Comparison of ENCODE assay signal across 26 mouse cellular contexts in the genomic region with DNA sequence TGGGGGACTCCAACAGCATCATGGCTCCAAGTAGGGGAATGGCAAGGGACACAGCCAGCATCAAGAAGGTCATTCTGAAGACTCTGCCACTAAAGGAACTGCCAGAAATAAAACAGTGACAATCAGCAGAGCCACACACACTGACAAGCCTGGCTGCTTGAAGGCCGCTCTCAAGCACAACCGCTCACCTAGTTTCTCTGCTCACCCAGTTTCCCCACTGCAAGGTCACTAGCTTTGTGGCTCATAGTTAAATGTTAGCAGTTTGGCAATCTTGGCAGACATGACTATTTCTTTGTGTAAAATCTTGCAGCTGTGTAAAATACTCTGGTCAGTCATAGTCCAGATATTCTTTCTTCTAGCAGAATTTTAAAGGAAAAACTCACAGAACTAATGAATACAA. TPM values are rescaled to one million over a fixed set of nuclear protein-coding genes. Genes with fewer than 3 reads are reported as not detected.
DNase-seq lines count a peak whose midpoint lies in the region; ATAC-seq and TF ChIP-seq lines count a peak whose summit lies in the region.
"Had no signal": no experiment of that assay in that cellular context is flagged by ENCODE, and none has a peak within 500 bp of the region (broad histone marks: within the 10 kb centered on the region; RNA-seq: fewer than 3 reads in every experiment).

No protein-coding gene starts in this region.

- no peaks in the 10 kb centered on the region for H3K27me3 ChIP-seq in kidney, adult 2 months (replicated peaks; ENCODE audit: control insufficient read depth, insufficient read depth, low read length)
- H3K27me3 ChIP-seq in kidney, embryonic 14.5 days (ENCODE audit: control insufficient read depth, insufficient read depth, low read length) = no peaks in the 10 kb centered on the region
- H3K27me3 ChIP-seq: forebrain, embryonic 12.5 days; hindbrain, embryonic 15.5 days; intestine, embryonic 15.5 days; liver, embryonic 12.5 days; megakaryocyte, embryonic 14.5 days had no signal

- peak; percentile 23 to 24 for DNase-seq in heart, adult 9 months (ENCODE audit: low spot score in 2 of 2)
- no peak for DNase-seq in heart, adult 11 months
- peak; percentile 80 for DNase-seq in kidney, adult 2 months
- DNase-seq in adrenal gland, postnatal 25 days = peak; percentile 21
- peak; percentile 38 for DNase-seq in kidney, postnatal 14 days
- DNase-seq in layer of hippocampus, postnatal 10 days (ENCODE audit: low spot score in 2 of 2) = no peak
- DNase-seq: B cell, adult 2 months; cerebellum, adult 8-10 months; gastrocnemius, postnatal 14 days; lung, adult 2 months; midbrain, embryonic 14.5 days; spleen, adult 18-20 months; thymus, postnatal 36 days had no signal

- no peaks in the 10 kb centered on the region for H3K9me3 ChIP-seq in kidney, embryonic 14.5 days (ENCODE audit: control insufficient read depth, low read length)
- H3K9me3 ChIP-seq: embryonic facial prominence, embryonic 10.5 days; forebrain, embryonic 12.5 days; hindbrain, embryonic 15.5 days; intestine, embryonic 15.5 days; limb, embryonic 10.5 days; liver, embryonic 12.5 days; megakaryocyte, embryonic 14.5 days had no signal

- no peak overlapping the region for H3K27ac ChIP-seq in kidney, adult 2 months (ENCODE audit: insufficient read depth, low read depth, low read length)
- H3K27ac ChIP-seq in kidney, embryonic 14.5 days (ENCODE audit: low read depth, low read length) = no peak overlapping the region
- H3K27ac ChIP-seq: embryonic facial prominence, embryonic 10.5 days; forebrain, embryonic 12.5 days; hindbrain, embryonic 15.5 days; intestine, embryonic 15.5 days; layer of hippocampus, adult 2 months; limb, embryonic 10.5 days; liver, embryonic 12.5 days had no signal

- no peak for TF ChIP-seq CTCF in kidney, adult 2 months (conservative IDR thresholded peaks at IDR 0.05; ENCODE audit: insufficient read depth, insufficient read length, low read depth, low read length)

- no peak overlapping the region for H3K4me2 ChIP-seq in kidney, embryonic 14.5 days (replicated peaks; ENCODE audit: low read depth, low read length)
- H3K4me2 ChIP-seq: forebrain, embryonic 12.5 days; hindbrain, embryonic 15.5 days; intestine, embryonic 15.5 days; liver, embryonic 12.5 days had no signal

- peaks cover 18% of the 10 kb centered on the region; the same call in 1 of the 2 replicates for H3K4me1 ChIP-seq in kidney, adult 2 months (ENCODE audit: control insufficient read depth, insufficient read depth, low read length)
- H3K4me1 ChIP-seq in kidney, embryonic 14.5 days (ENCODE audit: control insufficient read depth, insufficient read depth, low read length) = no peaks in the 10 kb centered on the region
- H3K4me1 ChIP-seq: embryonic facial prominence, embryonic 10.5 days; forebrain, embryonic 12.5 days; hindbrain, embryonic 15.5 days; intestine, embryonic 15.5 days; limb, embryonic 10.5 days; liver, embryonic 12.5 days had no signal

- WGBS in kidney, adult 2 months = 62% methylated on average over 2 of the region's 2 CpGs
- WGBS in kidney, embryonic 14.5 days = 96% methylated on average over 2 of the region's 2 CpGs

- no peak overlapping the region for H3K4me3 ChIP-seq in kidney, adult 2 months (ENCODE audit: insufficient read depth, low read depth, low read length)
- H3K4me3 ChIP-seq in kidney, embryonic 14.5 days (ENCODE audit: low read length) = no peak overlapping the region
- H3K4me3 ChIP-seq: embryonic facial prominence, embryonic 10.5 days; forebrain, embryonic 12.5 days; hindbrain, embryonic 15.5 days; intestine, embryonic 15.5 days; layer of hippocampus, adult 2 months; limb, embryonic 10.5 days; liver, embryonic 12.5 days; megakaryocyte, embryonic 14.5 days; myocyte had no signal

- H3K9ac ChIP-seq in kidney, embryonic 14.5 days (ENCODE audit: low read depth, low read length) = no peak overlapping the region
- H3K9ac ChIP-seq: forebrain, embryonic 12.5 days; hindbrain, embryonic 15.5 days; intestine, embryonic 15.5 days; liver, embryonic 12.5 days had no signal

- TF ChIP-seq POLR2A in kidney, adult 2 months (IDR thresholded peaks at IDR 0.05; ENCODE audit: low read depth, low read length) = no peak

- no peak for ATAC-seq in kidney, embryonic 14.5 days (ENCODE audit: low FRiP score, low TSS enrichment)
- ATAC-seq in monocyte, adult 5-6 weeks (replicated peaks; ENCODE audit: insufficient number of reproducible peaks, low FRiP score, low TSS enrichment, poor library complexity, severe bottlenecking) = no peak
- ATAC-seq: intestine, embryonic 15.5 days; liver, embryonic 12.5 days had no signal

- H3K36me3 ChIP-seq in kidney, adult 2 months (ENCODE audit: control insufficient read depth, insufficient read depth, low read length) = no peaks in the 10 kb centered on the region
- peaks cover 2% of the 10 kb centered on the region; the same call in 1 of the 2 replicates for H3K36me3 ChIP-seq in kidney, embryonic 14.5 days (ENCODE audit: control insufficient read depth, insufficient read depth, low read length)
- H3K36me3 ChIP-seq: forebrain, embryonic 12.5 days; intestine, embryonic 15.5 days had no signal

RNA-seq across cellular contexts. Expression of gene Apmap, which starts 8.1 kb away (rescaled TPM):
- polyA plus RNA-seq in kidney, adult 2 months (2012; rRNA removed) = 172 and 181 TPM in 2 replicates
- polyA plus RNA-seq in kidney, embryonic 14.5 days (2014; fragmentation: Nextera tagmentation; extraction: Ambion mirVana) = 31.9 and 41.3 TPM in 2 replicates
- total RNA-seq in adrenal gland, postnatal 25 days (2021) = 115 and 122 TPM in 2 replicates
- 47.1 to 62.5 TPM (median 55.9 TPM) in 3 replicates for total RNA-seq in monocyte, adult 5-6 weeks (2017)
- total RNA-seq in layer of hippocampus, postnatal 10 days (2021) = 10 to 100 TPM; 48.9 to 53.0 TPM

RNA-seq across cellular contexts. Expression of gene Cst7, which starts 30.0 kb away (rescaled TPM):
- 0.22 and 1.3 TPM in 2 replicates for polyA plus RNA-seq in kidney, adult 2 months (2012; rRNA removed)
- polyA plus RNA-seq in kidney, embryonic 14.5 days (2014; fragmentation: Nextera tagmentation; extraction: Ambion mirVana) = 0.22 TPM in 1 of 2 replicates, not detected in the other
- total RNA-seq in adrenal gland, postnatal 25 days (2021) = not detected in 2 replicates
- 51.6 to 155 TPM (median 65.2 TPM) in 3 replicates for total RNA-seq in monocyte, adult 5-6 weeks (2017)
- not detected for total RNA-seq in layer of hippocampus, postnatal 10 days (2021)
- total RNA-seq: gastrocnemius, postnatal 14 days had no signal
- polyA plus RNA-seq: embryonic facial prominence, embryonic 10.5 days; heart, embryonic 14.5 days; limb, embryonic 10.5 days; myocyte; neural tube, embryonic 14.5 days had no signal

Comparison
In these comparisons a context has a peak if more than half of its experiments do, and no peak if none do; other contexts are left out.
1. DNase-seq: peak in heart, adult 9 months (2 of 2), kidney, adult 2 months (single experiment), adrenal gland, postnatal 25 days (single experiment) and kidney, postnatal 14 days (single experiment); none in heart, adult 11 months (single experiment) and layer of hippocampus, postnatal 10 days (0 of 2).
2. RNA of gene Cst7, which starts 30.0 kb away (total RNA-seq): 51.6 to 155 TPM in monocyte, adult 5-6 weeks; not detected in layer of hippocampus, postnatal 10 days and not detected in adrenal gland, postnatal 25 days; every median in the first group is over 10 times any median in the second.